Mouse (Mus musculus) heart, adult 2 months (tissue): Measurements from ENCODE around the gene Adgrb2.

Experiments used
- CTCF ChIP-seq: fragments of 200-600 bp; IDR thresholded peaks from 2 replicates; pipeline ENCODE4 v1.8.1; 2022; ENCODE audit warnings: antibody characterized with exemption, mild to moderate bottlenecking, moderate library complexity
- EP300 ChIP-seq: fragments of 200-500 bp; IDR thresholded peaks from 2 replicates; pipeline ENCODE4 v1.6.1; 2011; ENCODE audit warnings: low read depth, low read length, control low read depth; ENCODE audit not compliant: insufficient read depth
- POLR2A ChIP-seq: fragments of 200-500 bp; IDR thresholded peaks from 2 replicates; pipeline ENCODE4 v1.6.1; 2011; ENCODE audit warnings: mild to moderate bottlenecking, low read depth, low read length, control low read depth; ENCODE audit not compliant: insufficient read depth

GRCm38 (mm10) chr4:129951359-129951821 lies 33.3 kb upstream of the Adgrb2 start:
- TF ChIP-seq CTCF (no peak), POLR2A (no peak), EP300 (no peak)
